In genomic region chr1:88790674-88791073, GRCm38 (mm10) we compare ENCODE assay signal across 18 mouse cellular contexts.
"Had no signal": no experiment of that assay in that cellular context is flagged by ENCODE, and none has a peak within 500 bp of the region (broad histone marks: within the 10 kb centered on the region; RNA-seq: fewer than 3 reads in every experiment).

No protein-coding gene starts in this region.

- DNase-seq: lung, adult 18-20 months; lung, embryonic 14.5 days; lung, postnatal 10 days; lung, postnatal 4 days; midbrain, embryonic 14.5 days; retina, postnatal 1 day; right cerebral cortex, adult 18-20 months; right cerebral cortex, postnatal 4 days; spleen, adult 18-20 months; thymus, adult 18-20 months; thymus, postnatal 14 days; thymus, postnatal 36 days had no signal

- H3K4me3 ChIP-seq: midbrain, embryonic 10.5 days; midbrain, embryonic 12.5 days; myocyte; neural tube, embryonic 13.5 days; neural tube, embryonic 15.5 days had no signal

- H3K27ac ChIP-seq: midbrain, embryonic 10.5 days; midbrain, embryonic 12.5 days; neural tube, embryonic 13.5 days; neural tube, embryonic 15.5 days had no signal

- ATAC-seq: midbrain, embryonic 16.5 days had no signal
